Mouse (Mus musculus): ENCODE results near the gene Best3.
A peak's percentile ranks its signal among the peaks of the same experiment; 100 is the strongest.
"Not testable (repeated sequence)": the region's sequence is repeated elsewhere in the genome, so short reads cannot be mapped to it uniquely, and the experiment has no call there.

Best3 gene

GRCm38 (mm10) chr10:116980273-116980672 is 5.8 kb upstream of the Best3 start:
- no peak for DNase-seq

- DNase-seq: peak in 1 of 2 experiments; percentile 21
These were observed 5.2 kb upstream of the Best3 start for GRCm38 (mm10) chr10:116980888-116981287.

- no peak for DNase-seq
These were observed 3.6 kb upstream of the Best3 start for GRCm38 (mm10) chr10:116982526-116982925.

- no peak for DNase-seq
These were observed 1.3 kb upstream of the Best3 start for GRCm38 (mm10) chr10:116984836-116985235.

- no peak for DNase-seq
These were observed 7.9 kb downstream of the Best3 start for GRCm38 (mm10) chr10:116993971-116994370.

GRCm38 (mm10) chr10:116995162-116995561 is 9.0 kb downstream of the Best3 start:
- DNase-seq: no peak

- DNase-seq: no peak
These were observed 9.6 kb downstream of the Best3 start for GRCm38 (mm10) chr10:116995584-116996235.

GRCm38 (mm10) chr10:116996236-116996600 is 10.1 kb downstream of the Best3 start:
- DNase-seq: no peak

GRCm38 (mm10) chr10:116998716-116999455 is 12.8 kb downstream of the Best3 start:
- no peak for DNase-seq

GRCm38 (mm10) chr10:117000975-117001374 is 14.9 kb downstream of the Best3 start:
- DNase-seq: no peak

GRCm38 (mm10) chr10:117004695-117005094 is 18.6 kb downstream of the Best3 start:
- no peak for DNase-seq

- DNase-seq: no peak
These were observed 19.8 kb downstream of the Best3 start for GRCm38 (mm10) chr10:117005707-117006464.

- DNase-seq: no peak
These were observed 23.6 kb downstream of the Best3 start for GRCm38 (mm10) chr10:117009691-117010090.

- no peak for DNase-seq
These were observed 24.9 kb downstream of the Best3 start for GRCm38 (mm10) chr10:117011047-117011446.

- DNase-seq: no peak
These were observed 27.7 kb downstream of the Best3 start for GRCm38 (mm10) chr10:117013689-117014390.

GRCm38 (mm10) chr10:117014565-117014964 is 28.5 kb downstream of the Best3 start:
- DNase-seq: no peak

GRCm38 (mm10) chr10:117018281-117018840 is 32.2 kb downstream of the Best3 start:
- no peak for DNase-seq

- no peak for DNase-seq
These were observed 35.1 kb downstream of the Best3 start for GRCm38 (mm10) chr10:117021020-117021754.

GRCm38 (mm10) chr10:117023693-117024092 is 37.6 kb downstream of the Best3 start:
- no peak for DNase-seq

GRCm38 (mm10) chr10:117025776-117026175 is 39.7 kb downstream of the Best3 start:
- not testable (repeated sequence) for DNase-seq

- no peak for DNase-seq
These were observed 40.1 kb downstream of the Best3 start for GRCm38 (mm10) chr10:117026176-117026575.

GRCm38 (mm10) chr10:117031160-117031559 is 45.0 kb downstream of the Best3 start:
- DNase-seq: no peak
